Mouse (Mus musculus): ENCODE measurements at regions not wholly inside any gene's neighbourhood (a gene's known extent, or its start where the extent isn't known, plus 50 kb on each side); places are given as distances from the start of the nearest gene placed in this dataset.

DNA sequence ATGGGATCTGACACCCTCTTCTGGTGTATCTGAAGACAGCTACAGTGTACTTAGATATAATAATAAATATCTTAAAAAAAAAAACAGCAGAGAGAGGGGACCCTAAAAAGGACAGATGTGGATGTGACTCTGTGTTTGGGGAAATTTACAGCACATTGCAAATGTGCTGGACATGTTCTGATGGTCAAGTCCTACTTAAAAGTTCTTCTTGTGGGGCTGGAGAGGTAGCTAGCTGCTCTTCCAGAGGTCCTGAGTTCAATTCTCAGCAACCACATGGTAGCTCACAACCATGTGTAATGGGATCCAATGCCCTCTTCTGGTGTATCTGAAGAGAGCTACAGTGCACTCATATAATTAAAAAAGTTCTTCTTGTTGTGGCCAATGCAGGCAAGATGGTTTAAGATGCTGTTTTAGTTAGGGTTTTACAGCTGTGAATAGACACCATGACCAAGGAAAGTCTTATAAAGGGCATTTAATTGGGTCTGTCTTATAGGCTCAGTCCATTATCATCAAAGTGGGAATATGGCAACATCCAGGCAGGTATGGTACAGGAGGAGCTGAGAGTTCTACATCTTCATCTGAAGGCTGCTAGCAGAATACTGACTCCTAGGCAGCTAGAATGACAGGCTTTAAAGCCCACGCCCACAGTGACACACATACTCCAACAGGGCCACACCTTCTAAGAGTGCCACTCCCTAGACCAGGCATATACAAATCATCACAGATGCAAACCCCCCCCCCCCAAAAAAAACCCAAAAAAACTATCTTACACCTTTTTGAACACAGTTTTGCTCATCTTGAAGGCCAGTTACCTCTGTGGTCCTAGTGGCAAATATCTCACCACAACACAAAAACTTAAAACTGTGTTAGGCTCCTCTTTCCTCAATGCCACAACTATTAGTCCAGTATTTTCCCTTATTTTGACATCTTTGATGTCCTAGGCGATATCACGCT is 118.5 kb upstream of the Cpm start:
- no peaks in the 10 kb centered on the region for H3K27me3 ChIP-seq
- TF ChIP-seq CTCF (IDR thresholded peaks at IDR 0.05) = no peak
- POLR2A ChIA-PET = no interaction called here
- CTCF ChIA-PET = no interaction called here
- ATAC-seq (no peak), DNase-seq (ENCODE audit: low read depth, low spot score) (no peak)
- in situ Hi-C loops (cut with MboI; ENCODE audit: low pct_unique_long_range_greater_than_20kb) = no loop called here

DNA sequence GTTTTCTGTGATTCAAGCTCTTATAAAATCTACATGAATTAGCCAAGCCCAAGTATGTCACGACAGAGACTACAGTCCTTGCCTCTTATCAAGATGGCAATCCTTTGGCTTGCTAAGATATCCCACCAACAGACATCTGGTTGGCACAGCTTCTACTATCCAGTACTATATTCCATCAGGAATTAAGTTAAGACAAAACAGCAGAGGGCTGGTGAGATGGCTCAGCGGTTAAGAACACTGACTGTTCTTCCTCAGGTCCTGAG is 119.1 kb upstream of the Cpm start:
- DNase-seq (ENCODE audit: low read depth, low spot score) (no peak), ATAC-seq (no peak)
- in situ Hi-C loops (cut with MboI; ENCODE audit: low pct_unique_long_range_greater_than_20kb) = no loop called here
- CTCF ChIA-PET = no interaction called here
- no peaks in the 10 kb centered on the region for H3K27me3 ChIP-seq
- POLR2A ChIA-PET = no interaction called here
- TF ChIP-seq CTCF (IDR thresholded peaks at IDR 0.05) = no peak

DNA sequence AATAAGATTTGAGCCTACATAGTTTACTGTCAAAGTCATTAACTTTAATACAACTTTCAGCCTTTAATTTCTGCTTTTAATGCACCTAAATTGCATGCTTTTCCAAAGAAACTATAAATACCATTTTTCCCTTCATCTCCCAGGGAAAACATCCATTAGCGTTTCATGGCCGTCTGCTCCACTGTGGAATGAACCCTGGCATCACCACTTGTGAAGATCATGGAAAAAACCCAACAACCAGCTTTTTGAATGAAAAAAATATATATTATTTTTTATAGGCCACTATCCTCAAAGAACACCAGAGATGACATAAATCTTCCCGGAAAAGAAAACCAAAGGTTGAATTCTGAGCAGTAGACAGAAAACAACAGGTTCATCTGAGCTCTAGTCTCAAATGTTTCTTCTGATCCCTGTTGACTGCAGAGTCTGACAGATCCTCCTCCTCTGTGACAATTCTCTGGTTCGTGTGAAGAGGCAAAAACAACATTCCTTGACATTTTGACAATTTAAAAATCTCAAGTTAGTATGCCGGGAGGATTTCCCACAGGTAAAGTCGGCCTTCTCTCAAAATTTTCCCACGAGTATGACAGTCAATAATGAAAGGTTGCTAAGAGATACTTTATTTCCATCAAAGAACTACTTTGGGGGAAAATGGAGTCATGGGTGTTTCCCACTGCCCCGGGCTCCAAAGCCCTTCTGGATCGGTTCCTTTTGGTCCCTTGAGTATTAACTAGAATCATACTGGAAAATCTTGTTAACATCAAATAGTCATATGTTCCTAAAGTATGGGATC is 119.7 kb upstream of the Cpm start:
- ATAC-seq (no peak), DNase-seq (ENCODE audit: low read depth, low spot score) (no peak)
- POLR2A ChIA-PET = no interaction called here
- H3K27me3 ChIP-seq = peaks cover 2% of the 10 kb centered on the region
- CTCF ChIA-PET = no interaction called here
- in situ Hi-C loops (cut with MboI; ENCODE audit: low pct_unique_long_range_greater_than_20kb) = no loop called here
- TF ChIP-seq CTCF (IDR thresholded peaks at IDR 0.05) = no peak

DNA sequence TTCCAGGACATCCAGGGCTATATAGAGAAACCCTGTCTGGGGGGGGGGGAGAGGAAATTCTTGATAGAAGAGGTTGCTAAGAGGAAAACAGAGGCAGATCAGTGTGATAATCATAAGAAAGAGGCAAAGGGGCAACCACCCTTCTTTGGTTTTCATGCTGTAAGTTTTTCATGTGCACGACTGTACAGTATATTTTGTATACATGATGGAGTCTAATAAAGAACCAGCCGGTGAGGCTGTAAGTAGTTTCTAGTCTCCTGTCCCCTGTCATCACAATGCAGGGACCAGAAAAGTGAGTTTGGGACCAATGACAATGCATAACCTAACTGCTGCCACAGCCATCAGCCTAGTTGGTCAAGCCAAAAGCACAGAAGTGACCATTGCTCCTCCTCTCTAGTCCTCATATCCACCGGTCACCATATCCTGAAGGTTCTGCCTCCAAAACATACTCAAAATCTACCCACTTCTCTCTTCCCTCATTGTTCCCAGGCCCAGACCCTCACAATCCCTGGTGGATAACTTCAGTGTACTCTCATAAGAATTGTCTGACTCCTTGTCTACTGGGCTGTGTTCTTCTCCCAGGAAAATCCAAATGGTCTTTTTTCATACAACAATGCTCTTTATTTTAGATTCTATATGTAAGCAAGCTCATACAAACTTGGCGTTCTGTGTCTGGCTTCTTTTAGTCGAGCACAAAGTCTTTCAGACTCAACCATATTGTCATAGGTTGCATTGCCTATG is 122.9 kb upstream of the Cpm start:
- ATAC-seq (no peak), DNase-seq (ENCODE audit: low read depth, low spot score) (no peak)
- H3K27me3 ChIP-seq = peaks cover 10% of the 10 kb centered on the region
- POLR2A ChIA-PET = no interaction called here
- CTCF ChIA-PET = no interaction called here
- TF ChIP-seq CTCF (IDR thresholded peaks at IDR 0.05) = no peak
- in situ Hi-C loops (cut with MboI; ENCODE audit: low pct_unique_long_range_greater_than_20kb) = no loop called here

DNA sequence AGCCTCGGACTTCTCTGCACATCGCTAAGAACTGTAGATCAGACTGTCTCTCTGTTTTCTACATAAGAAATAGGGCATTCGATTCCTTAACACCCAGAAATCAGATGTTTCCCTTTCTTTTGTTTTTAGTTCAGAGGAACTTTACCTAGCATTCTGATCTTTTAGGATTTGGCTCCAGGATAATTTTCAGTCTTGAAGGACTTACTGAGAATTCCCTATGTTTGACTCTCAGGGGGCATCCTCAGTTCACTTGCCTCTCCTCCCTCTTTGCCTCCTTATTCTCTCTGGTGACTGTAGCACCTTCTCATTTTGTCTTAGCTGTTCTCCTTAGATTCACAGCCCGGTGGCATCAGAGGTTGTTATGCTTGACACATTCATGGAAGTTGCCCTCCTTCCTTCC is 123.8 kb upstream of the Cpm start:
- DNase-seq (ENCODE audit: low read depth, low spot score) (no peak), ATAC-seq (no peak)
- ChIA-PET CTCF (no interaction called here), POLR2A (no interaction called here)
- H3K27me3 ChIP-seq = peaks cover 10% of the 10 kb centered on the region
- TF ChIP-seq CTCF (IDR thresholded peaks at IDR 0.05) = no peak
- in situ Hi-C loops (cut with MboI; ENCODE audit: low pct_unique_long_range_greater_than_20kb) = no loop called here

DNA sequence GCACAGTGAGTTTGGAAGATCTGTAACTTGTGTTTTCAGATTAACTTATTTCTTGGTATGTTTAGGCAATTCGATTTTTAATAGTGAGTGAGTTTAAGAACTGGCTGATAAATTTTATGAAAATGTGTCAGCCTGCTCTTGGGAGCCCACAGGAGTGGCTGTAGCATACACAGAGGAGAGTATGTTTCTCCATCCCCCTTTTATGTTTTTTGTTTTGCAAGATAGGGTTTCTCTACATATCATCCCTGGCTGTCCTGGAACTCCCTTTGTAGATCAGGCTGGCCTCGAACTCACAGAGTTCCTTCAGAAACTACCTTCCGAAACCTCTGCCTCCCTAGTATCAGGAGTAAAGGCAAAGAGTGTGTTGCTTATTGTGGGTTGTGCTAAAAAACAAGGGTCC is 124.2 kb upstream of the Cpm start:
- peaks cover 10% of the 10 kb centered on the region for H3K27me3 ChIP-seq
- ATAC-seq (no peak), DNase-seq (ENCODE audit: low read depth, low spot score) (no peak)
- in situ Hi-C loops (cut with MboI; ENCODE audit: low pct_unique_long_range_greater_than_20kb) = no loop called here
- ChIA-PET CTCF (no interaction called here), POLR2A (no interaction called here)
- no peak for TF ChIP-seq CTCF (IDR thresholded peaks at IDR 0.05)

DNA sequence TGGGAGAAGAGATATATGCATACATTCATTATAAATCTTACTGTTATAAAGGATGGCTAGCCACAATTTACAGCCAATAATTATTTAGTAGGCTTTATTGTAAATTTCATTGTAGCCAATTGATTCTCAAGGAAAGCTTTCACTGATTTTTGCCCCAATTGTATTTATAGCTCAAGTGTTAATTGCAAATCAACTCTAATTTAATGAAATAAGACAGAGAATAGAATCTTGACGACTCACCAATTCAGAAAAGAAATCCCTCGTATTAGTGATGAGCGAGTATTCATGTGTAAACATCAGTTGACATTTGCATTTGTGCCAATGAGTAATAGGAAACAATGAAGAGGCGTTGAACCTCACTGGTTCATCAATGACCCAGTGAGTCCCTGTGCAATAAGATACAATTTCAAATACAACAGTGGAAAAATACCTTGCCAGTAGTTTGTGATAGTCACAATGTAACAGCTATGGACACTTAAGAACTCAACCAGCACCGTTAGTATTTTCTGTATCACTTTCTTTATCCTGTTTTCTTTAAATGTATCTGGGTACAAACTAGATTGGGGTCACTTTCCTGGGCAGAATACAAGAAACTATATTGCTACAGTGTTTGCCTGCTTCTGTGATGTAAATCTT is 124.6 kb upstream of the Cpsf6 start:
- TF ChIP-seq CTCF (IDR thresholded peaks at IDR 0.05) = no peak
- DNase-seq (ENCODE audit: low read depth, low spot score) (no peak), ATAC-seq (no peak)
- peaks cover 10% of the 10 kb centered on the region for H3K27me3 ChIP-seq
- ChIA-PET POLR2A (no interaction called here), CTCF (no interaction called here)
- in situ Hi-C loops (cut with MboI; ENCODE audit: low pct_unique_long_range_greater_than_20kb) = no loop called here

DNA sequence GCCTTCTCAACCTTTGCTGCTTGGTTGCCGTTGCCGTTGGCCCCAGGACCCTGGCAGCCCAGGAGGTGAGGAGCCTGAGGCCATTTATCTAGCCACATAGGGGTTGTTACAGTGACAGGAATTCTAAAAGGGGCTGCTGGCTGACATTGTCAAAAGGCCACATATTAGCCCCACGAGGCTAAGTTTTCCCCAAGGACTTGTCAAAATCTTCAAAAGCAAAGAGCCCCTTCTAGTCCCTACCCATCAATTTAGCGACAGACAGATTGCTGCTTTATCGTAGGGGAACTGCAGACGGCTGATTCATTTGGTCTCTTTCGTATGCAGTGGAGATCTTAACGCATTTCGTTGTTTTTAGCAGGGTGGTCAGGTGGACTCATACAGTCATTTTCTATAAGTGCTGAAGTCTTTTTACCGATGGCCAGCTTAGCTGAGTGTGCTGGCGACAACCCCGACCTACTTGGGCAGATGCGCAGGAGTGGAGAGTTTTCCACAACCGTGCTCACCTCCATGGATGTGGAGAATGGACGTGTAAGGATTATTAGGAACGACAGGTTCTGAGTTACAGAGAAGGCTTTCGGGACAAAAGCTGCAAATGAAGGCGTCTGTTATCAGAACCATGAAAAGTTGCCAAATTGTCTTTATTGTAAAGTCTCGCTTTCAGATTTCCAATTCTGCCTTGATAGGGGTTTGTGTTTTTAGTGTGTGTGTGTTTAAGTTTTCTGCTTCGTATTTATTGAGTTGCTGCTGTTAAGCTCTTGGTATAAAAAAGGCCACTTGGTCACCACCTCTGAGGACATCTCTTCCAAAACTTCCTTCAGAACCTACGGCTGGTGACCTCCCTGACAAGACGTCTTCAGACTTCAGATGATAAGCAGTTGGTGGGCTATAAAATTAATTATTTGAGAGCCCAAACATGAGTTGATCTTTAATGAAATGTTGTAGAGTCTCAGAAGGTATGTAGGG is 123.7 kb upstream of the Cpsf6 start:
- no peak for TF ChIP-seq CTCF (IDR thresholded peaks at IDR 0.05)
- ChIA-PET CTCF (no interaction called here), POLR2A (no interaction called here)
- DNase-seq (ENCODE audit: low read depth, low spot score) = no peak
- in situ Hi-C loops (cut with MboI; ENCODE audit: low pct_unique_long_range_greater_than_20kb) = no loop called here
- no peak for ATAC-seq
- H3K27me3 ChIP-seq = peaks cover 10% of the 10 kb centered on the region

DNA sequence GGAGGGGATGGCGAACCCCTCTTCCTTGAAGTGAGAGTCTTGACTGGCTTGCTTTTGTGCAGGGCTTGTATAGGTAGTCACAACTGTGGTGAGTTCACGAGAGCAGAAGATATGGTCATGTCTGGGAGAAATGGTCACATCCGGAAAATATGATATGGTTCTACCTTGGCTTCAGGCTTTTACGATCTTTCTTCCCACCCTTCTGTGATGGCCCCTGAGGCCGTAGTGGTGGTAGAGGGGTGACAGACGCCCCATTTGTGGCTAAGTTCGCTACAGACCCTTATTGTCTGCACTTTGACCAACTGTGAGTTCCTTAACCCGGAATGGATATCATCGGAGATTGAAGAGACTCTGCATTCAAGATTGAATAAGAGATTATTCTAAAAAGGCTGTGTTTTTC is 122.9 kb upstream of the Cpsf6 start:
- ChIA-PET POLR2A (no interaction called here), CTCF (no interaction called here)
- in situ Hi-C loops (cut with MboI; ENCODE audit: low pct_unique_long_range_greater_than_20kb) = no loop called here
- DNase-seq (ENCODE audit: low read depth, low spot score) (no peak), ATAC-seq (no peak)
- H3K27me3 ChIP-seq = peaks cover 10% of the 10 kb centered on the region
- no peak for TF ChIP-seq CTCF (IDR thresholded peaks at IDR 0.05)

DNA sequence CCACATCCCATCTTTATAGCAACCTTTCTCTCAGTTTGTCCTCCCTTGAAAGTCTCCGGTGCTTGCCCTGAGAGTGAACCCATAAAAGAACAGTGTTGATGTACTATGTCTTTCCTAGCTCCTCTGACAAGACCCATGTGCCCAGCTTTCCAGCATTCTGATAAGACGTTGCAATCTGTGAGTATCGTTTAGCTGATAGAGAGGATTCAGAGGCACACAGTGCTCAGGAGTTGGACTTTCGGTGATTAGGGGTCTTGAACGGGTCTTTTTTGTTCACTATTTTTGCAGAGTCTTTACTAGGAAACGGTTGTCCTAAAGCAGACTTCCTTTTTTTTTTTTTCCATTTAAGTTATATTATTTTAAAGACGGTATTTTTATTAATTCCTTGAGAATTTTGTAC is 122.3 kb upstream of the Cpsf6 start:
- no peak for ATAC-seq
- in situ Hi-C loops (cut with MboI; ENCODE audit: low pct_unique_long_range_greater_than_20kb) = no loop called here
- peaks cover 10% of the 10 kb centered on the region for H3K27me3 ChIP-seq
- CTCF ChIA-PET = no interaction called here
- DNase-seq (ENCODE audit: low read depth, low spot score) = no peak
- POLR2A ChIA-PET = no interaction called here
- no peak for TF ChIP-seq CTCF (IDR thresholded peaks at IDR 0.05)
